Mouse (Mus musculus) lung, adult 2 months (tissue): ENCODE results near the gene Cyb5b. TPM values are rescaled to one million over a fixed set of nuclear protein-coding genes. Genes with fewer than 3 reads are reported as not detected.
A peak's percentile ranks its signal among the peaks of the same experiment; 100 is the strongest.

Source experiments
- DNase-seq: peaks from one replicate; pipeline ENCODE4 v3.0.0; 2022
- H3K4me1 ChIP-seq: fragments of 200-500 bp; 2 replicates; pipeline ENCODE4 v1.6.1; 2011; ENCODE audit warnings: low read length; ENCODE audit not compliant: control insufficient read depth, insufficient read depth
- H3K4me3 ChIP-seq: fragments of 200-500 bp; replicated peaks from 2 replicates; pipeline ENCODE3; 2011; ENCODE audit warnings: low read depth, mild to moderate bottlenecking, control low read depth, low read length; ENCODE audit errors: extremely low read depth
- CTCF ChIP-seq: fragments of 200-500 bp; IDR thresholded peaks from 2 replicates; pipeline ENCODE4 v1.5.1; 2011; ENCODE audit warnings: mild to moderate bottlenecking, low read length, control low read depth; ENCODE audit not compliant: insufficient read depth
- POLR2A ChIP-seq: fragments of 200-500 bp; IDR thresholded peaks from 2 replicates; pipeline ENCODE4 v1.6.1; 2011; ENCODE audit warnings: low read depth, mild to moderate bottlenecking, control low read depth, low read length, borderline replicate concordance; ENCODE audit errors: extremely low read depth
- WGBS: fragments of 180-500 bp; shearing (Covaris S2); methylation state at CpG from one replicate; pipeline ENCODE4 v1.1.7; 2018; 5-methylcytosine and 5-hydroxymethylcytosine counted together
- polyA plus RNA-seq: library from polyadenylated mRNA; depleted of rRNA; stranded (reverse); fragments of >200 nt; gene quantifications from 2 replicates; pipeline ENCODE4 v1.2.3, GENCODE M21; 2012

The Cyb5b gene
- polyA plus RNA-seq, 1 experiment, result 97.9 TPM

- Histone ChIP-seq H3K4me1 (peaks cover 9% of the 10 kb centered on the region), H3K4me3 (no peak overlapping the region)
- no peak for TF ChIP-seq CTCF
- no peak for TF ChIP-seq POLR2A
- WGBS, result 36% methylated on average over 8 of the region's 8 CpGs
- DNase-seq, result no peak
Measured at GRCm38 (mm10) chr8:107129171-107130025, 21.0 kb upstream of the Cyb5b start.

GRCm38 (mm10) chr8:107130028-107130427, 20.4 kb upstream of the Cyb5b start:
- WGBS, result 68% methylated on average over 6 of the region's 6 CpGs
- no peak for DNase-seq
- TF ChIP-seq POLR2A (no peak), CTCF (no peak)
- Histone ChIP-seq H3K4me3 (no peak overlapping the region), H3K4me1 (peaks cover 9% of the 10 kb centered on the region)

- peaks cover 9% of the 10 kb centered on the region for H3K4me1 ChIP-seq
- TF ChIP-seq CTCF, result no peak
- TF ChIP-seq POLR2A, result no peak
- 77% methylated on average over 24 of the region's 24 CpGs for WGBS
- no peak for DNase-seq
- H3K4me3 ChIP-seq, result no peak overlapping the region
Measured at GRCm38 (mm10) chr8:107132581-107133491, 17.6 kb upstream of the Cyb5b start.

GRCm38 (mm10) chr8:107133881-107134280, 16.6 kb upstream of the Cyb5b start:
- DNase-seq, result peak; percentile 47
- Histone ChIP-seq H3K4me3 (no peak overlapping the region), H3K4me1 (peaks cover 7% of the 10 kb centered on the region)
- WGBS, result 41% methylated on average over 6 of the region's 6 CpGs
- no peak for TF ChIP-seq CTCF
- TF ChIP-seq POLR2A, result no peak

GRCm38 (mm10) chr8:107136003-107136612, 14.3 kb upstream of the Cyb5b start:
- no peak for DNase-seq
- no peak overlapping the region for H3K4me3 ChIP-seq
- TF ChIP-seq CTCF, result no peak
- no peak for TF ChIP-seq POLR2A
- WGBS, result 41% methylated on average over 8 of the region's 8 CpGs
- H3K4me1 ChIP-seq, result peaks cover 7% of the 10 kb centered on the region

- no peak for TF ChIP-seq POLR2A
- TF ChIP-seq CTCF, result no peak
- Histone ChIP-seq H3K4me1 (peaks cover 7% of the 10 kb centered on the region), H3K4me3 (no peak overlapping the region)
- no peak for DNase-seq
- WGBS, result 82% methylated on average over 6 of the region's 6 CpGs
Measured at GRCm38 (mm10) chr8:107137591-107137990, 12.8 kb upstream of the Cyb5b start.

- 84% methylated on average over 5 of the region's 5 CpGs for WGBS
- no peak overlapping the region for H3K4me3 ChIP-seq
Measured at GRCm38 (mm10) chr8:107138338-107138737, 12.1 kb upstream of the Cyb5b start.

GRCm38 (mm10) chr8:107139704-107140470, 10.6 kb upstream of the Cyb5b start:
- peak; percentile 55 for DNase-seq
- TF ChIP-seq POLR2A (no peak), CTCF (no peak)
- peaks cover 2% of the 10 kb centered on the region for H3K4me1 ChIP-seq
- H3K4me3 ChIP-seq, result no peak overlapping the region
- 40% methylated on average over 13 of the region's 13 CpGs for WGBS

More at GRCm38 (mm10) chr8:107138338-107138737, 12.1 kb upstream of the Cyb5b start:
- DNase-seq, result no peak
- TF ChIP-seq CTCF (no peak), POLR2A (no peak)
- peaks cover 2% of the 10 kb centered on the region for H3K4me1 ChIP-seq
